Mouse (Mus musculus) brain, adult 10 weeks (tissue): ENCODE results near the gene Gpr37. TPM values are rescaled to one million over a fixed set of nuclear protein-coding genes. Genes with fewer than 3 reads are reported as not detected.

Experiments
- polyA plus RNA-seq: library from polyadenylated mRNA; stranded (reverse); fragments of 350-450 nt; fragmentation: Illumina TruSeq; extraction: RNeasy Lipid Tissue Mini Kit (QIAGEN cat#74804); gene quantifications from one replicate; pipeline ENCODE4 v1.2.3, GENCODE M21; 2015; ENCODE audit warnings: low read depth, low replicate concordance

Gene Gpr37
- 43.9 TPM for polyA plus RNA-seq

DNA sequence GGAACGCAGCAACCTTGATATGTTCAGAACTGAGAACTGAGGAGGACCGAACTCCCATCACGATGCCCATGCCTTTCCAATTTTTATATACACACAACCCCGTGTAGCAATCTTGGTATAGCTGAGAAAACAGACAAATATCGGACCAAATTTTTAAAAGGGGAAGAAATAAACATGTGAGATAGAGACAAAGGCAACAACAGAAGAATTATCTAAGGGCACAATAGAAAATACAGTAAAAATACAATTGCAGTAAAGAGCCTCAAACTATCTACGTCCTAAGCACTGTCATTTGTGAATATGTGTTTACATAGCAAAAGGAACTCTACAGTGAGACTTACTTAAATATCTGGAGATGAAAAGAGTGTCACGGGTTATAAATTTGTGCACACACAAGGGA is at the start of gene Gpr37:
TSS of gene Gpr37 (minus strand) at position 101 of the 400 bp plus-strand sequence.

Other genes with a start within 250 kb of the Gpr37 start
- 18.2 TPM for gene Pot1a, start 118.5 kb upstream of the Gpr37 start, polyA plus RNA-seq